Mouse (Mus musculus): ENCODE measurements at regions not wholly inside any gene's neighbourhood (a gene's known extent, or its start where the extent isn't known, plus 50 kb on each side); places are given as distances from the start of the nearest gene placed in this dataset.

DNA sequence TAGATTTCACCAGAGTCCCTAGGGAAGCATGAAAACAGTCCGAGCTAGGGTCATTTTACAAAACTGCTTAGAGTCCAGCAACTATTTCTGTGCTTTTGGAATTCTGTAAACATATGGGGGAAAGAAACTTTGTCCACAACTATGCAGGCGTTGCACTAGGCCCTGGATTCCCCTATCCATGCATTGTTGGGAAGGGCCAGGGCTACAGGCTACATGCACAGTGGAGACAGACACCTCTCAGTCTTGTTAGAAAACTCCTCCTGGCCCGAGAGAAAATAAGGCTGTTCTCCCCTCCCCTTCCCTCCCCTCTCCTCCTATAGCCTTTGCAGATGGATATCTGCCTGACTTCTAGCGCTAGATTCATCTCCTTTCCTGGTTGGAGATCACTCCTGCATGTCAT lies 113.9 kb upstream of the Bmp2 start:
- Histone ChIP-seq H3K4me3 (ENCODE audit: low read length) (no peak overlapping the region), H3K4me1 (ENCODE audit: control insufficient read depth, insufficient read depth, low read length) (no peaks in the 10 kb centered on the region), H3K27me3 (ENCODE audit: control insufficient read depth, insufficient read depth, low read length) (no peaks in the 10 kb centered on the region), H3K4me2 (ENCODE audit: low read depth, low read length) (no peak overlapping the region), H3K27ac (ENCODE audit: low read length) (no peak overlapping the region), H3K36me3 (ENCODE audit: control insufficient read depth, insufficient read depth) (no peaks in the 10 kb centered on the region), H3K9ac (ENCODE audit: low read length) (no peak overlapping the region), H3K9me3 (replicated peaks; ENCODE audit: control insufficient read depth, low read length) (no peaks in the 10 kb centered on the region)
- no peak for ATAC-seq (replicated peaks; ENCODE audit: extremely low read depth, insufficient read depth, low FRiP score)
- WGBS, result 59% methylated on average over 4 of the region's 4 CpGs

DNA sequence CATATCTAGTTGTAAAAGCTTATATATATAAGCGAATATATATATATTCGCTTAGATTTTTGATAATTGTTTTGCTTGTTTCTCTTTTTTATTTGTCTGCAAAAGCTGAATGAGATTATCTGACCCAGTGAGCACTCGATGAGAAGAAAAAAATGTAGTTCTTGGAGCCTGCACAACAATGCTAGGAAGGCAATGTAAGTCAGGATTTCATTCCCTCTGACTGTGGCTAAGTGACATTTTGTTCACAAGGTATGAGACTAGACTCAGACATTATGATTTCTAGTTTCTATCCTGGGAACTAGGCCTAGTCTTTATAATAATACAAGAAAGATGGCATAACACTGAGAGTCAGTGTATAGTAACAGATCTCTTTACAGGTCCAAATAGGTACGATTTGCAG lies 108.9 kb upstream of the Bmp2 start:
- Histone ChIP-seq H3K4me3 (ENCODE audit: low read length) (no peak overlapping the region), H3K27ac (ENCODE audit: low read length) (no peak overlapping the region), H3K36me3 (ENCODE audit: control insufficient read depth, insufficient read depth) (no peaks in the 10 kb centered on the region), H3K9me3 (replicated peaks; ENCODE audit: control insufficient read depth, low read length) (no peaks in the 10 kb centered on the region), H3K9ac (ENCODE audit: low read length) (no peak overlapping the region), H3K4me1 (ENCODE audit: control insufficient read depth, insufficient read depth, low read length) (no peaks in the 10 kb centered on the region), H3K27me3 (ENCODE audit: control insufficient read depth, insufficient read depth, low read length) (no peaks in the 10 kb centered on the region), H3K4me2 (ENCODE audit: low read depth, low read length) (no peak overlapping the region)
- ATAC-seq (replicated peaks; ENCODE audit: extremely low read depth, insufficient read depth, low FRiP score), result no peak
- WGBS, result 83% methylated on average over 4 of the region's 4 CpGs

DNA sequence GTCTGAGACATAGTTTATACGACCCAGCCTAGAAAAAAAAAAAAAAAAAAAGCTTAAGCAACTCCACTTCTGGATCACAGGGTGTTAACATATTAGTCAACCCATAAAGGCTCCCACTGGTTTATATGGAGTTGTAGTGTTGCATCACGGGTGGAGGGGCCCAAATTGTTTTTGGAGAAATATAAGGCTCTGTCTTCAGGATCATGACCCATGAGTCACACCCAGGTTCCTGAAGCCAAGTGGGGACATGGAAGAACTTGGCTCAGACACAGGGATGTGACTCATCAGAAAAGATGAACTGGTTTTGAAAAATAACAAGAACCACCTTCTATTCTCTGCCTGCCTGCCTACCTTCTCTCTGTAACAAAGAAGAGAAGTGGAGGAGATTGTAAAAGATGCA lies 108.5 kb upstream of the Bmp2 start:
- Histone ChIP-seq H3K27ac (ENCODE audit: low read length) (no peak overlapping the region), H3K4me1 (ENCODE audit: control insufficient read depth, insufficient read depth, low read length) (no peaks in the 10 kb centered on the region), H3K4me2 (ENCODE audit: low read depth, low read length) (no peak overlapping the region), H3K36me3 (ENCODE audit: control insufficient read depth, insufficient read depth) (no peaks in the 10 kb centered on the region), H3K9me3 (replicated peaks; ENCODE audit: control insufficient read depth, low read length) (no peaks in the 10 kb centered on the region), H3K4me3 (ENCODE audit: low read length) (no peak overlapping the region), H3K27me3 (ENCODE audit: control insufficient read depth, insufficient read depth, low read length) (no peaks in the 10 kb centered on the region), H3K9ac (ENCODE audit: low read length) (no peak overlapping the region)
- 71% methylated on average over 2 of the region's 2 CpGs for WGBS
- no peak for ATAC-seq (replicated peaks; ENCODE audit: extremely low read depth, insufficient read depth, low FRiP score)

DNA sequence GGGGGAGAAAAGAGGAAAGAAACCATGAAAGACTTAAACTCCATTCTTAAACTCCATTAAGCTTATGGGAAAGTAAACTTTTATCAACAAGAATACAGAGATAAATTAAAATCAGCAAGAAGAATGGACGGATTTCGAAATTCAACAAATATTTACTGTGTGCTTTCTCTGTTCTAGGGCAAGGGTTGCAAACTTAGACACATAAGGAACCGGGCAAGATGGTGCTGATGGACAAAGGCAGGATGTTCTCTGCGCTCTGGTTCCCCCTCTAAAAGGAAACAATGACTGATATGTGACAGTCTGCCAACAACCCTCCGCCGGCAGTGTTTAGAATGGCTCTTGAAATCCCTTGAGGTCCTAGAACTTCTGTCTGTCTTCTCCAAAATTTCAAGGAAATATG lies 99.0 kb upstream of the Bmp2 start:
- H3K27ac ChIP-seq (ENCODE audit: low read length), result no peak overlapping the region
- no peaks in the 10 kb centered on the region for H3K27me3 ChIP-seq (ENCODE audit: control insufficient read depth, insufficient read depth, low read length)
- 56% methylated on average over 6 of the region's 6 CpGs for WGBS
- H3K9me3 ChIP-seq (replicated peaks; ENCODE audit: control insufficient read depth, low read length), result 0 out of 2 replicates have a peak, but pooled peaks cover 2% of the 10 kb centered on the region
- no peaks in the 10 kb centered on the region for H3K36me3 ChIP-seq (ENCODE audit: control insufficient read depth, insufficient read depth)
- no peak overlapping the region for H3K4me2 ChIP-seq (ENCODE audit: low read depth, low read length)
- H3K4me3 ChIP-seq (ENCODE audit: low read length), result no peak overlapping the region
- ATAC-seq (replicated peaks; ENCODE audit: extremely low read depth, insufficient read depth, low FRiP score), result no peak
- H3K9ac ChIP-seq (ENCODE audit: low read length), result no peak overlapping the region
- H3K4me1 ChIP-seq (ENCODE audit: control insufficient read depth, insufficient read depth, low read length), result no peaks in the 10 kb centered on the region

GRCm38 (mm10) chr2:133455484-133456170 lies 96.3 kb upstream of the Bmp2 start:
- H3K9me3 ChIP-seq (replicated peaks; ENCODE audit: control insufficient read depth, low read length), result no peaks in the 10 kb centered on the region
- no peak overlapping the region for H3K4me2 ChIP-seq (ENCODE audit: low read depth, low read length)
- ATAC-seq (replicated peaks; ENCODE audit: extremely low read depth, insufficient read depth, low FRiP score), result no peak
- no peak overlapping the region for H3K9ac ChIP-seq (ENCODE audit: low read length)
- WGBS, result 61% methylated on average over 7 of the region's 7 CpGs
- H3K27me3 ChIP-seq (ENCODE audit: control insufficient read depth, insufficient read depth, low read length), result no peaks in the 10 kb centered on the region
- no peak overlapping the region for H3K27ac ChIP-seq (ENCODE audit: low read length)
- H3K4me1 ChIP-seq (ENCODE audit: control insufficient read depth, insufficient read depth, low read length), result no peaks in the 10 kb centered on the region
- no peaks in the 10 kb centered on the region for H3K36me3 ChIP-seq (ENCODE audit: control insufficient read depth, insufficient read depth)
- no peak overlapping the region for H3K4me3 ChIP-seq (ENCODE audit: low read length)

- Histone ChIP-seq H3K27me3 (ENCODE audit: control insufficient read depth, insufficient read depth, low read length) (no peaks in the 10 kb centered on the region), H3K4me3 (ENCODE audit: low read length) (no peak overlapping the region), H3K4me2 (ENCODE audit: low read depth, low read length) (no peak overlapping the region), H3K36me3 (ENCODE audit: control insufficient read depth, insufficient read depth) (no peaks in the 10 kb centered on the region), H3K9ac (ENCODE audit: low read length) (no peak overlapping the region), H3K9me3 (replicated peaks; ENCODE audit: control insufficient read depth, low read length) (no peaks in the 10 kb centered on the region), H3K27ac (ENCODE audit: low read length) (no peak overlapping the region), H3K4me1 (ENCODE audit: control insufficient read depth, insufficient read depth, low read length) (no peaks in the 10 kb centered on the region)
- no peak for ATAC-seq (replicated peaks; ENCODE audit: extremely low read depth, insufficient read depth, low FRiP score)
- 72% methylated on average over 2 of the region's 2 CpGs for WGBS
Observed at GRCm38 (mm10) chr2:133456785-133457184, 95.2 kb upstream of the Bmp2 start.

DNA sequence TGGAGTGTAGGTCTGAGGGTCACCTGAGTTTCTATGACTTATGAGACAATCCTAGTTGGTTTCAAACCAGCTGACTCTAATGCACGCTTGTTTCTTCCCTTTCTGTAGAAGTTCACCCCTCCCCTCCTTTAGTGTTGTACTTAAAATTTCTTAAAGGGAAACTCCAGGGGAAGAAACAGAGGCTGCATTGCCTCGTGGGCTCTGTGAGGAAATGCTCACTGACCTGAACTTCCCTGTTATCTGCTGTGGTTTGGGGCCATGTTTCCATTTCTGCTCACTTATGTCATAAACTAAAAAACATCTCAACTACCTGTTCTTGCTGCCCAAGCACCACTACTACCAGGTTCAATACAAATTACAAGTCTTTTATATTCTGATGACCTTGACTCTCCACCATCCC lies 93.2 kb upstream of the Bmp2 start:
- no peaks in the 10 kb centered on the region for H3K4me1 ChIP-seq (ENCODE audit: control insufficient read depth, insufficient read depth, low read length)
- WGBS, result 37% methylated on average over 2 of the region's 2 CpGs
- ATAC-seq (replicated peaks; ENCODE audit: extremely low read depth, insufficient read depth, low FRiP score), result no peak
- no peak overlapping the region for H3K27ac ChIP-seq (ENCODE audit: low read length)
- no peak overlapping the region for H3K4me3 ChIP-seq (ENCODE audit: low read length)
- H3K9ac ChIP-seq (ENCODE audit: low read length), result no peak overlapping the region
- no peaks in the 10 kb centered on the region for H3K36me3 ChIP-seq (ENCODE audit: control insufficient read depth, insufficient read depth)
- H3K27me3 ChIP-seq (ENCODE audit: control insufficient read depth, insufficient read depth, low read length), result no peaks in the 10 kb centered on the region
- no peak overlapping the region for H3K4me2 ChIP-seq (ENCODE audit: low read depth, low read length)
- no peaks in the 10 kb centered on the region for H3K9me3 ChIP-seq (replicated peaks; ENCODE audit: control insufficient read depth, low read length)

GRCm38 (mm10) chr2:133460814-133461213 lies 91.1 kb upstream of the Bmp2 start:
- Histone ChIP-seq H3K4me3 (ENCODE audit: low read length) (no peak overlapping the region), H3K27ac (ENCODE audit: low read length) (no peak overlapping the region), H3K27me3 (ENCODE audit: control insufficient read depth, insufficient read depth, low read length) (no peaks in the 10 kb centered on the region), H3K9ac (ENCODE audit: low read length) (no peak overlapping the region), H3K4me1 (ENCODE audit: control insufficient read depth, insufficient read depth, low read length) (no peaks in the 10 kb centered on the region), H3K4me2 (ENCODE audit: low read depth, low read length) (no peak overlapping the region), H3K36me3 (ENCODE audit: control insufficient read depth, insufficient read depth) (no peaks in the 10 kb centered on the region), H3K9me3 (replicated peaks; ENCODE audit: control insufficient read depth, low read length) (no peaks in the 10 kb centered on the region)
- 55% methylated on average over 7 of the region's 7 CpGs for WGBS
- ATAC-seq (replicated peaks; ENCODE audit: extremely low read depth, insufficient read depth, low FRiP score), result no peak

GRCm38 (mm10) chr2:133462378-133462777 lies 89.6 kb upstream of the Bmp2 start:
- 70% methylated on average over 2 of the region's 2 CpGs for WGBS
- Histone ChIP-seq H3K36me3 (ENCODE audit: control insufficient read depth, insufficient read depth) (no peaks in the 10 kb centered on the region), H3K4me3 (ENCODE audit: low read length) (no peak overlapping the region), H3K27me3 (ENCODE audit: control insufficient read depth, insufficient read depth, low read length) (no peaks in the 10 kb centered on the region), H3K4me1 (ENCODE audit: control insufficient read depth, insufficient read depth, low read length) (no peaks in the 10 kb centered on the region), H3K27ac (ENCODE audit: low read length) (no peak overlapping the region), H3K9ac (ENCODE audit: low read length) (no peak overlapping the region), H3K4me2 (ENCODE audit: low read depth, low read length) (no peak overlapping the region), H3K9me3 (replicated peaks; ENCODE audit: control insufficient read depth, low read length) (no peaks in the 10 kb centered on the region)
- ATAC-seq (replicated peaks; ENCODE audit: extremely low read depth, insufficient read depth, low FRiP score), result no peak

Measured in heart, embryonic 16.5 days (tissue).